28 mouse cellular contexts compared by ENCODE assay signal in genomic region chr4:128260907-128261560, GRCm38 (mm10). TPM values are rescaled to one million over a fixed set of nuclear protein-coding genes. Genes with fewer than 3 reads are reported as not detected.
DNase-seq lines count a peak whose midpoint lies in the region; ATAC-seq lines count a peak whose summit lies in the region.
"Had no signal": no experiment of that assay in that cellular context is flagged by ENCODE, and none has a peak within 500 bp of the region (broad histone marks: within the 10 kb centered on the region; RNA-seq: fewer than 3 reads in every experiment).

Hmgb4 (minus strand) TSS chr4:128260957.

- H3K27ac ChIP-seq in neural tube, embryonic 14.5 days (ENCODE audit: low read depth, low read length) = 0 out of 2 replicates have a peak within 1 kb of the TSS, but pooled peaks have one; percentile 22
- H3K27ac ChIP-seq in neural tube, embryonic 15.5 days (replicated peaks) = no peak within 1 kb of the TSS
- H3K27ac ChIP-seq: embryonic facial prominence, embryonic 12.5 days; forebrain, embryonic 13.5 days; gastrocnemius, adult 2 months; hindbrain, embryonic 15.5 days; neural tube, embryonic 12.5 days; stomach, postnatal 0 days had no signal

- H3K4me1 ChIP-seq in neural tube, embryonic 14.5 days (ENCODE audit: control insufficient read depth, insufficient read depth, low read length) = no peaks in the 10 kb centered on the region
- no peaks in the 10 kb centered on the region for H3K4me1 ChIP-seq in neural tube, embryonic 15.5 days
- H3K4me1 ChIP-seq: embryonic facial prominence, embryonic 12.5 days; heart, embryonic 12.5 days; hindbrain, embryonic 15.5 days; neural tube, embryonic 12.5 days had no signal

- H3K4me3 ChIP-seq in neural tube, embryonic 14.5 days (ENCODE audit: low read depth, low read length) = no peak within 1 kb of the TSS
- no peak within 1 kb of the TSS for H3K4me3 ChIP-seq in neural tube, embryonic 15.5 days (replicated peaks)
- H3K4me3 ChIP-seq: embryonic facial prominence, embryonic 12.5 days; erythroblast, embryonic 14.5 days; forebrain, embryonic 13.5 days; gastrocnemius, adult 2 months; heart, embryonic 12.5 days; hindbrain, embryonic 15.5 days; neural tube, embryonic 12.5 days had no signal

- no peaks in the 10 kb centered on the region for H3K36me3 ChIP-seq in neural tube, embryonic 14.5 days (ENCODE audit: control insufficient read depth, insufficient read depth, low read length)
- H3K36me3 ChIP-seq in neural tube, embryonic 15.5 days = no peaks in the 10 kb centered on the region; the same call in 1 of the 2 replicates
- H3K36me3 ChIP-seq: embryonic facial prominence, embryonic 12.5 days; heart, embryonic 12.5 days; hindbrain, embryonic 15.5 days; neural tube, embryonic 12.5 days had no signal

- H3K4me2 ChIP-seq in neural tube, embryonic 14.5 days (ENCODE audit: low read depth, low read length) = no peak within 1 kb of the TSS
- H3K4me2 ChIP-seq in neural tube, embryonic 15.5 days = no peak within 1 kb of the TSS
- H3K4me2 ChIP-seq: embryonic facial prominence, embryonic 12.5 days; forebrain, embryonic 13.5 days; heart, embryonic 12.5 days; hindbrain, embryonic 15.5 days; liver, embryonic 11.5 days; neural tube, embryonic 12.5 days had no signal

- intact Hi-C loops in left cerebral cortex, postnatal 4 days (cut with DNase I) = no loop called here
- intact Hi-C loops in left cerebral cortex, postnatal 36 days (cut with DNase I) = no loop called here

- H3K27me3 ChIP-seq in neural tube, embryonic 14.5 days (ENCODE audit: control insufficient read depth, insufficient read depth, low read length) = no peaks in the 10 kb centered on the region
- no peaks in the 10 kb centered on the region for H3K27me3 ChIP-seq in neural tube, embryonic 15.5 days (replicated peaks)
- H3K27me3 ChIP-seq: embryonic facial prominence, embryonic 12.5 days; forebrain, embryonic 13.5 days; heart, embryonic 12.5 days; hindbrain, embryonic 15.5 days; neural tube, embryonic 12.5 days had no signal

- no peaks in the 10 kb centered on the region for H3K9me3 ChIP-seq in neural tube, embryonic 14.5 days (ENCODE audit: control insufficient read depth, low read length)
- no peaks in the 10 kb centered on the region for H3K9me3 ChIP-seq in neural tube, embryonic 15.5 days (replicated peaks)
- H3K9me3 ChIP-seq: embryonic facial prominence, embryonic 12.5 days; forebrain, embryonic 13.5 days; hindbrain, embryonic 15.5 days; neural tube, embryonic 12.5 days had no signal

- DNase-seq in left cerebral cortex, adult 11 months (ENCODE audit: low spot score) = peak; percentile 30
- no peak for DNase-seq in left cerebral cortex, postnatal 4 days
- DNase-seq in left cerebral cortex, postnatal 36 days (ENCODE audit: low spot score in 2 of 2) = peak; percentile 9 to 21
- DNase-seq in retina, embryonic 14.5 days (ENCODE audit: low spot score) = peak; percentile 30
- no peak for DNase-seq in heart, postnatal 4 days
- DNase-seq: adrenal gland, adult 8-10 months; cerebellum, adult 9-11 months; gastrocnemius, adult 2 months; heart, postnatal 14 days; kidney, postnatal 36 days; lung, adult 2 months; thymus, postnatal 25 days had no signal

- 62% methylated on average over 8 of the region's 8 CpGs for WGBS in neural tube, embryonic 14.5 days
- 71% methylated on average over 8 of the region's 8 CpGs for WGBS in neural tube, embryonic 15.5 days

- no peak within 1 kb of the TSS for H3K9ac ChIP-seq in neural tube, embryonic 14.5 days (replicated peaks; ENCODE audit: low read depth, low read length)
- no peak within 1 kb of the TSS for H3K9ac ChIP-seq in neural tube, embryonic 15.5 days (replicated peaks)
- H3K9ac ChIP-seq: embryonic facial prominence, embryonic 12.5 days; forebrain, embryonic 13.5 days; heart, embryonic 12.5 days; hindbrain, embryonic 15.5 days; neural tube, embryonic 12.5 days had no signal

- no peak for ATAC-seq in neural tube, embryonic 14.5 days (ENCODE audit: low read depth)
- no peak for ATAC-seq in neural tube, embryonic 15.5 days (ENCODE audit: low FRiP score)
- ATAC-seq: forebrain, embryonic 13.5 days; intestine, embryonic 16.5 days had no signal

RNA-seq across cellular contexts. Expression of gene Hmgb4, which starts in this region (rescaled TPM):
- total RNA-seq in left cerebral cortex, postnatal 4 days (2021) = not detected
- not detected in 2 replicates for polyA plus RNA-seq in neural tube, embryonic 14.5 days (2014; fragmentation: Nextera tagmentation; extraction: Ambion mirVana)
- polyA plus RNA-seq in neural tube, embryonic 15.5 days (2015; fragmentation: Nextera tagmentation; extraction: Ambion mirVana) = not detected in 2 replicates
- total RNA-seq in left cerebral cortex, postnatal 36 days (2021) = not detected
- not detected for total RNA-seq in heart, postnatal 4 days (2021)
- total RNA-seq: adrenal gland, adult 8-10 months; gastrocnemius, adult 2 months; granulocyte monocyte progenitor cell, adult 5-6 weeks; heart, postnatal 14 days had no signal
- polyA plus RNA-seq: C2C12; cortical plate, adult 2 months; embryonic facial prominence, embryonic 12.5 days; erythroblast, embryonic 14.5 days; forebrain, embryonic 13.5 days; heart, embryonic 12.5 days; hindbrain, embryonic 15.5 days; intestine, embryonic 16.5 days; kidney, embryonic 14.5 days; limb, embryonic 11.5 days; liver, embryonic 11.5 days; lung, adult 2 months; neural tube, embryonic 12.5 days; stomach, postnatal 0 days had no signal

Comparison
In these comparisons a context has a peak if more than half of its experiments do, and no peak if none do; other contexts are left out.
1. DNase-seq: peak in left cerebral cortex, adult 11 months (single experiment) and retina, embryonic 14.5 days (single experiment); none in left cerebral cortex, postnatal 4 days (single experiment) and heart, postnatal 4 days (single experiment).
2. Peak in DNase-seq in left cerebral cortex, postnatal 36 days; RNA of the gene not detected or under 1 TPM.